Mouse (Mus musculus) liver, embryonic 14.5 days (tissue): ENCODE measurements around the gene Hk3. TPM values are rescaled to one million over a fixed set of nuclear protein-coding genes. Genes with fewer than 3 reads are reported as not detected.

Experiments
- ATAC-seq: fragments of 200-750 bp; cut with Nextera tagmentation; 2 replicates; pipeline ENCODE4 v1.8.0; 2017; ENCODE audit warnings: moderate number of reproducible peaks, mild to moderate bottlenecking, moderate library complexity; ENCODE audit not compliant: insufficient read depth
- DNase-seq, 3 experiments: peaks; one replicate each; pipeline ENCODE4 v3.0.0-alpha.2; 2012 to 2013; ENCODE audit warnings: low read depth in 3 of 3, low spot score in 3 of 3
- H3K27ac ChIP-seq: fragments of 300-500 bp; sonication (generic); 2 replicates; pipeline ENCODE4 v1.5.1; 2014; ENCODE audit warnings: moderate library complexity, mild to moderate bottlenecking, control low read depth, inconsistent platforms
- H3K27me3 ChIP-seq: fragments of 300-500 bp; sonication (generic); 2 replicates; pipeline ENCODE4 v1.6.1; 2014; ENCODE audit warnings: mild to moderate bottlenecking, low read length, moderate library complexity; ENCODE audit not compliant: control insufficient read depth, insufficient read depth
- H3K36me3 ChIP-seq: fragments of 300-500 bp; sonication (generic); replicated peaks from 2 replicates; pipeline ENCODE4 v1.6.1; 2014; ENCODE audit warnings: low read depth; ENCODE audit not compliant: control insufficient read depth, insufficient read depth
- H3K4me1 ChIP-seq, 2 experiments: fragments of 200-500 bp in 1 of 2; fragments of 300-500 bp in 1 of 2; sonication (generic) in 1 of 2; replicated peaks; 2 replicates each; pipeline ENCODE4 v1.6.1; 2012 to 2014; ENCODE audit warnings: antibody characterized with exemption in 1 of 2, inconsistent platforms in 1 of 2, low read length in 1 of 2; ENCODE audit not compliant: control insufficient read depth in 2 of 2, insufficient read depth in 2 of 2
- H3K4me2 ChIP-seq: fragments of 300-500 bp; sonication (generic); 2 replicates; pipeline ENCODE4 v1.6.1; 2014; ENCODE audit warnings: low read depth, mild to moderate bottlenecking, control low read depth, moderate library complexity
- H3K4me3 ChIP-seq, 2 experiments: fragments of 200-500 bp in 1 of 2; fragments of 300-500 bp in 1 of 2; sonication (generic) in 1 of 2; 2 replicates each; pipeline ENCODE4 v1.5.1; 2012 to 2014; ENCODE audit warnings: low read depth in 2 of 2, low read length in 2 of 2, mild to moderate bottlenecking in 2 of 2, control low read depth in 1 of 2, inconsistent platforms in 1 of 2, moderate library complexity in 1 of 2; ENCODE audit not compliant: insufficient read depth in 1 of 2
- H3K9ac ChIP-seq: fragments of 300-500 bp; sonication (generic); replicated peaks from 2 replicates; pipeline ENCODE4 v1.6.1; 2014; ENCODE audit warnings: mild to moderate bottlenecking, control low read depth, moderate library complexity
- H3K9me3 ChIP-seq: fragments of 300-500 bp; sonication (generic); 2 replicates; pipeline ENCODE4 v1.6.1; 2016; ENCODE audit warnings: low read length, mixed read lengths; ENCODE audit not compliant: control insufficient read depth
- CTCF ChIP-seq: IDR thresholded peaks from 2 replicates; pipeline ENCODE4 v1.5.1; 2016; ENCODE audit warnings: antibody characterized with exemption, low read depth, control low read depth
- EP300 ChIP-seq: IDR thresholded peaks from 2 replicates; pipeline ENCODE4 v1.6.1; 2016; ENCODE audit warnings: antibody characterized with exemption, low read depth
- WGBS: fragments of 180-500 bp; shearing (Covaris S2); extraction: QIAGEN DNeasy Blood & Tissue Kit; methylation state at CpG from one replicate; pipeline ENCODE4 v1.1.7; 2014; ENCODE audit not compliant: insufficient replicate concordance; 5-methylcytosine and 5-hydroxymethylcytosine counted together
- polyA plus RNA-seq, 2 experiments: library from polyadenylated mRNA; depleted of rRNA in 1 of 2; stranded (reverse) in 1 of 2; unstranded in 1 of 2; fragments of >200 nt; fragmentation: Nextera tagmentation in 1 of 2; extraction: Ambion mirVana in 1 of 2; gene quantifications; 2 replicates each; pipeline versions ENCODE4 v1.2.1 to v1.2.3; 2012 to 2014

Gene Hk3
- polyA plus RNA-seq, 2 experiments, result 3.3 to 3.9 TPM

DNA sequence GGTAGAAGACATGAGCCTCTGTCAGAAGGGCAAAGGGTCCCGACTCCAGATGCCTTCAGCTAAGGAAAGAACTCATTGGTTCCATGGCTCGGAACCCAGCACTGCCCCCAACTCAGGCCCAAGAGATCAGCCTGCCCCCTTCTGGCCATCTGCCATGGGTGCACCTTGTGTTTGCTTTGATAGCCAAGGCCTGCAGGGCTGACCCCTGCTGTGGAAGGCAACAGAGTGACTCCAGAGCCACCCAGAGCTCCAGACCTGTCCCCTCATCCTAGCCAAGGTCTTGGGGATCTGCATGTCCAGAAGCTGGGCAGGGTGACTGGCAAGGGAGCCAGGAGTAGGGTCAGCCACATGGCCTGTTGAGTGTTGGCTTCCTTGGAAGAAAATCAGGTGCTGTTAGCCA is 37.6 kb downstream of the Hk3 start:
- no peak overlapping the region for H3K4me3 ChIP-seq
- H3K27ac ChIP-seq, result no peak overlapping the region
- no peaks in the 10 kb centered on the region for H3K27me3 ChIP-seq
- H3K4me2 ChIP-seq, result no peak overlapping the region
- H3K9me3 ChIP-seq, result no peaks in the 10 kb centered on the region
- WGBS, result 26% methylated on average over 2 of the region's 2 CpGs
- ATAC-seq (no peak), DNase-seq (no peak)
- TF ChIP-seq EP300 (no peak), CTCF (peak; percentile 58)
- no peak overlapping the region for H3K9ac ChIP-seq
- no peaks in the 10 kb centered on the region for H3K36me3 ChIP-seq
- no peaks in the 10 kb centered on the region for H3K4me1 ChIP-seq

DNA sequence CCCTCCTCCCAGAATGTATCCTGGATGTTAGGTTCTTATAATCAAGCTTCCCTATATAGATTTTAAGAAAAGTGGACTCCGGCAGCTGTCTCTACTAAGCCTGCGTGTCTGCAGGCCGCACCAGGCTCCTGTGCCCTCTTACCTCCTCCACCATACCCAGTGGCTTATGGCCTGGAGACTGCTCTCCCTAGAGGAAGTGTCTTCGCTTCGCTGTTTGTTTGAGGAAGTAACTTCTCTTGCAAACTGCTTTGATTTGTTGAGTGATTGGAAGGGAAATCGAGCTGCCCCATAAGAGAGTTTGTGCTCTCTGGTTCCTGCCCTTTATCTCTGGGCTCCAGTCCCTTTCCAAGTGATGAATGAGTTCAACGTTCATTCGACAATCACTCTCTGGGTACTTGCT is 38.2 kb downstream of the Hk3 start:
- no peak for TF ChIP-seq EP300
- TF ChIP-seq CTCF, result no peak
- WGBS, result 30% methylated on average over 8 of the region's 8 CpGs
- Histone ChIP-seq H3K4me3 (no peak overlapping the region), H3K27me3 (no peaks in the 10 kb centered on the region), H3K9ac (no peak overlapping the region), H3K4me1 (no peaks in the 10 kb centered on the region), H3K27ac (no peak overlapping the region), H3K9me3 (no peaks in the 10 kb centered on the region), H3K4me2 (no peak overlapping the region), H3K36me3 (no peaks in the 10 kb centered on the region)
- ATAC-seq (no peak), DNase-seq (no peak)

- Histone ChIP-seq H3K4me1 (no peaks in the 10 kb centered on the region), H3K4me2 (no peak overlapping the region), H3K27me3 (no peaks in the 10 kb centered on the region), H3K9ac (no peak overlapping the region), H3K27ac (no peak overlapping the region), H3K36me3 (no peaks in the 10 kb centered on the region), H3K4me3 (no peak overlapping the region), H3K9me3 (no peaks in the 10 kb centered on the region)
- ATAC-seq (no peak), DNase-seq (no peak)
- no peak for TF ChIP-seq CTCF
- no peak for TF ChIP-seq EP300
- 70% methylated on average over 12 of the region's 12 CpGs for WGBS
Measured at GRCm38 (mm10) chr13:54980957-54981356, 40.2 kb downstream of the Hk3 start.

GRCm38 (mm10) chr13:54978804-54979203 is 42.4 kb downstream of the Hk3 start:
- H3K4me1 ChIP-seq, result no peaks in the 10 kb centered on the region
- no peak for DNase-seq
- no peak for ATAC-seq
- no peak overlapping the region for H3K27ac ChIP-seq
- H3K36me3 ChIP-seq, result no peaks in the 10 kb centered on the region
- H3K27me3 ChIP-seq, result no peaks in the 10 kb centered on the region
- TF ChIP-seq CTCF (no peak), EP300 (no peak)
- no peak overlapping the region for H3K4me3 ChIP-seq
- WGBS, result 51% methylated on average over 8 of the region's 8 CpGs
- H3K9ac ChIP-seq, result no peak overlapping the region
- H3K4me2 ChIP-seq, result no peak overlapping the region
- H3K9me3 ChIP-seq, result no peaks in the 10 kb centered on the region

DNA sequence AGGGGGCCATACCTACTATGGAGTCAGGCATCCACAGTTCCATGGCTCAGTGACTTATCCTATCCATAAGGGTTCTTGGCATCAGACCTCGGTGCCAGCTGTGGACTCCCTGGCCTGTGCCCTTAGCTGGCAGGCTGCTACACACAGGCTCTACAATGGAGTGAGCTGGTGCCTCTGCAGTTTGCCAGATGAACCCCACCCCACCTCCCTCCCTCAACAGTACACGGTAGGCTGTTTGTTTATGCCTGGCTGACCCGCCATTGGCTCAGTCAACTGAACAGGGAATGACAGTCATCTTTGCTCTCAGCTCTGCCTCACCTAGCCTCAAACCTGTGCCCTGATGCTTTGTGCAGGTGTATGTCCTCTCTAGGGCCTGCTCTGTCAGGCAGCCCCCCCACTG is 45.6 kb downstream of the Hk3 start:
- no peak for DNase-seq
- Histone ChIP-seq H3K4me1 (no peaks in the 10 kb centered on the region), H3K9ac (no peak overlapping the region), H3K27ac (no peak overlapping the region), H3K27me3 (no peaks in the 10 kb centered on the region), H3K4me3 (no peak overlapping the region), H3K4me2 (no peak overlapping the region), H3K36me3 (no peaks in the 10 kb centered on the region), H3K9me3 (no peaks in the 10 kb centered on the region)
- no peak for ATAC-seq
- no peak for TF ChIP-seq EP300
- no peak for TF ChIP-seq CTCF
- 42% methylated on average over 3 of the region's 3 CpGs for WGBS
